Mouse (Mus musculus): Measurements from ENCODE around the gene Fam110a.

The Fam110a gene

DNA sequence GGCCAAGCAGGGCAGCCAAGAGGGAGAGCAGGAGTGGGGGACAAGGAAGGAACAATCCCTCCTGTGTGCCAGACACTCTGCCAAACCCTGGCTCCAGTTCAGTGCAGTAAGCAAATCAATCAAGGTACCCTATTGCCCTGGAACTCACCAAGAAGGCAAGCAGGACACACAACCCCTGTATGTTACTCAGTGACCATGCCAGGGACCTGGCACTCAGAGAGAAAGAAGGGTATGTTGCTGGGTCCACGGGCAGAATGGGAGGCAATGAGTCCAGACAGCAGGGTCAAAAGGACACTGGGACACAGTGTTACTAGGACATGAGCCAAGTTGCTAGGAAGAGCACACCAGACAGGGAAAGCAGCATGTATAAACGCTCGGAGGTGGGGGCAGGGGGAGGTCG is 54.3 kb downstream of the Fam110a start:
- no peak for DNase-seq

DNA sequence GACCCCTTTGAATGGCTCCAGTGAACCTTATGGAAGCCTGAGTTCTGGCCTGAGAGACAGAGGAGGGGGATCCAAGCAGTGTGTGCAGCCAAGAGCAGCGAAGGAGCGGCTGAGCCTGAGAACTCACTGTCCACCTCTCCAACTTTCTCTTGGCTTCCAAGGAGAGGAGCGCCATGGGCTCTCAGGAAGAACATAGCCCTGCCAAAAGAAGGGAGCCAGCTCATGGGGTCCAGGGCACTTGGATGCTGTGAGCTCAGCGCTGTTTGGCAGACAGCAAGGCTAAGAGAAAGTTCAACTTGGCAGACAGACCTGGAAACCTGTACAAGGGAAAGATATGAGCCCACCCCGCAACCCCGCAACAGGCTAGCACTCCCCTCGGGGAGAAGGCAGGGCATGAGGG is 55.7 kb downstream of the Fam110a start:
- no peak for DNase-seq

DNA sequence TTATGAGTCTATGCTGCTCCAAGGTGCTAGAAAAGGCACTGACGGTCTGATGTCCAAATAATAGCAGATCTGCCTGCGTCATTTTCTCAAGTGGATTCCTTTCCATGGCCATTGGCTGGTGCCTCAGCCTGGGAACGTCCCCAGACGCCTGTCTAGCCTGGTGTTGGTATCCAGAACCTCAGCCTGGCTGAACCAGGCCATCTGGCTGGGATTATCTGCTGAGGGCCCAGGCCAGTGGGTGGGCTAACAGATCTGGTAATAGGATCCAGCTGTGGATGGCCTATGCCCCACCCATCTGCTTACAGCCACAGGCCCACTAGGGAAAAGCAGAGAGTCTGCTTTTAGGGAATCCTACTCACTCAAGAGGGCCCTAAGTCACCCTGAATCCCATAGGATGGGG is 58.4 kb downstream of the Fam110a start:
- DNase-seq, result no peak

DNA sequence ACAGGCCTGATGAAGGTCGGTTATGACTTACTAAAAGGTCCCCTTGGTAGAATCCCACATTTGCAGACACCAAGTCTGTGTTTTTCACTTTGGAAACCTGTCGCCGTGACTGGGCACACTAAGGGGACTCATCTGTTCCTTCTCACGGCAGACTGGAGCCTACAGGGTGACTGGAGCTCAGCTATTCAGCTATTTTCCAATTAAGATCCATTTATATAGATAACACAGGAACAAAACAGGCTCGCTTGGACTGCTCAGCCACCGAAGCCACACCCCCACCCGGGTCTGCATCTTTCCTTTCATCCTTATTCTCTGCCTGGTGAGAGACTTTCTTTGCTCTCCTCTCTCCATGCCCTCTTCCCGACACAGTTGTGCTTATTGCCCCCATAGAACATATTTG is 59.0 kb downstream of the Fam110a start:
- no peak for DNase-seq

Measured in thymus, adult 18-20 months (tissue).